Mouse (Mus musculus) small intestine, adult 2 months (tissue): Measurements from ENCODE around the gene Fbll1.

ENCODE experiments used
- CTCF ChIP-seq: fragments of 200-500 bp; IDR thresholded peaks from 2 replicates; pipeline ENCODE4 v1.5.1; 2012; ENCODE audit warnings: low read depth, mild to moderate bottlenecking, control low read depth, inconsistent platforms, low read length, moderate library complexity, mixed read lengths; ENCODE audit not compliant: insufficient replicate concordance, insufficient read length; ENCODE audit errors: extremely low read depth
- POLR2A ChIP-seq: fragments of 200-500 bp; IDR thresholded peaks from 2 replicates; pipeline ENCODE4 v1.6.1; 2012; ENCODE audit warnings: low read depth, mild to moderate bottlenecking, control low read depth, inconsistent platforms, low read length, moderate library complexity

DNA sequence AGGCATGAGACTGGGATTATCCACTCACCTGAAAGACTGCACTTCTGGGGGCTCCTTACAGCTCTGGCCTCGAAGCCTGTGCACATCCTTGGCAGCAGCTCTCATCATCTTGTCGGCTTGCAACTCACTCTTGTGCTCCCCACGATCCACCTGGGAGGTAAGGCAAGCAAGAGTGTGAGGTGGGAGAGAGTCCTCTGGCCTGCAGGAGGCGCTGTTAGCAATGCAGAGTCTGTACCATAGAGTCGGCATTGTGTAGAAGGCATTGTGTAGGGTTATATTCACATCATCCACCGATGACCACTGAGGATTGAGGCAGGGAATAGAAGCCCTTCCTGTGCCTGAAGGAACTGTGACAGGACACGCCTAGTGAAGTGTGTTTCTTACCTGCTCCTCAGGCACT lies 41.6 kb upstream of the Fbll1 start:
- TF ChIP-seq CTCF (no peak), POLR2A (no peak)
